Mouse (Mus musculus) thymus, adult 2 months (tissue): Measurements from ENCODE around the gene Tmx2. TPM values are rescaled to one million over a fixed set of nuclear protein-coding genes. Genes with fewer than 3 reads are reported as not detected.
"Not testable (repeated sequence)": the region's sequence is repeated elsewhere in the genome, so short reads cannot be mapped to it uniquely, and the experiment has no call there.

ENCODE experiments used
- DNase-seq: peaks from one replicate; pipeline ENCODE4 v3.0.0; 2021
- H3K27ac ChIP-seq: fragments of 200-500 bp; 2 replicates; pipeline ENCODE4 v1.5.1; 2012; ENCODE audit warnings: low read length, control low read depth; ENCODE audit not compliant: control insufficient read depth, insufficient read depth
- H3K27me3 ChIP-seq: fragments of 200-500 bp; 2 replicates; pipeline ENCODE4 v1.6.1; 2012; ENCODE audit warnings: mild to moderate bottlenecking, low read length, moderate library complexity, mixed read lengths; ENCODE audit not compliant: control insufficient read depth, insufficient read depth
- H3K36me3 ChIP-seq: fragments of 200-500 bp; 2 replicates; pipeline ENCODE4 v1.6.1; 2012; ENCODE audit warnings: mild to moderate bottlenecking, low read length, moderate library complexity; ENCODE audit not compliant: control insufficient read depth, insufficient read depth
- H3K4me1 ChIP-seq: fragments of 200-500 bp; replicated peaks from 2 replicates; pipeline ENCODE4 v1.6.1; 2012; ENCODE audit warnings: low read length; ENCODE audit not compliant: control insufficient read depth, insufficient read depth
- H3K4me3 ChIP-seq: fragments of 200-500 bp; 2 replicates; pipeline ENCODE4 v1.5.1; 2012; ENCODE audit warnings: mild to moderate bottlenecking, low read length, control low read depth, moderate library complexity; ENCODE audit not compliant: control insufficient read depth, insufficient read depth
- CTCF ChIP-seq: fragments of 200-500 bp; IDR thresholded peaks from 2 replicates; pipeline ENCODE4 v1.5.1; 2012; ENCODE audit warnings: mild to moderate bottlenecking, control low read depth, low read length, moderate library complexity, borderline replicate concordance; ENCODE audit not compliant: control insufficient read depth, poor library complexity, insufficient read depth; ENCODE audit errors: extremely low read depth
- POLR2A ChIP-seq: fragments of 200-500 bp; IDR thresholded peaks from 2 replicates; pipeline ENCODE4 v1.6.1; 2012; ENCODE audit warnings: mild to moderate bottlenecking, low read length, control low read depth, moderate library complexity; ENCODE audit not compliant: control insufficient read depth, poor library complexity, insufficient read depth; ENCODE audit errors: extremely low read depth
- WGBS: fragments of 180-500 bp; shearing (Covaris S2); methylation state at CpG from one replicate; pipeline ENCODE4 v1.1.7; 2018; 5-methylcytosine and 5-hydroxymethylcytosine counted together
- polyA plus RNA-seq: library from polyadenylated mRNA; depleted of rRNA; stranded (reverse); fragments of >200 nt; gene quantifications from 2 replicates; pipeline ENCODE4 v1.2.3, GENCODE M21; 2012

Gene Tmx2
- polyA plus RNA-seq, 1 experiment: 53.8 TPM

- TF ChIP-seq POLR2A (no peak), CTCF (0 out of 2 replicates have a peak, but pooled peaks have one; percentile 36)
Measured at GRCm38 (mm10) chr2:84677270-84677967, 1.5 kb downstream of the Tmx2 start.

GRCm38 (mm10) chr2:84671535-84671934 is 7.4 kb downstream of the Tmx2 start:
- H3K27ac ChIP-seq: not testable (repeated sequence)

More at GRCm38 (mm10) chr2:84677270-84677967, 1.5 kb downstream of the Tmx2 start:
- DNase-seq: no peak
- Histone ChIP-seq H3K27ac (0 out of 2 replicates have a peak overlapping the region, but pooled peaks have one; percentile 20), H3K36me3 (peaks cover 4% of the 10 kb centered on the region; the same call in 1 of the 2 replicates), H3K4me3 (peak overlapping the region; percentile 79), H3K4me1 (peaks cover 3% of the 10 kb centered on the region; the same call in 1 of the 2 replicates), H3K27me3 (no peaks in the 10 kb centered on the region)
- WGBS: 10% methylated on average over 22 of the region's 22 CpGs

GRCm38 (mm10) chr2:84670569-84670933 is 8.4 kb downstream of the Tmx2 start, which contains the start of gene Selenoh:
TSS of gene Selenoh (minus strand) at chr2:84670770.
- TF ChIP-seq CTCF (no peak), POLR2A (peak; percentile 66)
- H3K27ac ChIP-seq: no peak within 1 kb of the TSS; the same call in 1 of the 2 replicates
- 0 out of 2 replicates have a peak, but pooled peaks cover 2% of the 10 kb centered on the region for H3K4me1 ChIP-seq
- H3K36me3 ChIP-seq: peaks cover 4% of the 10 kb centered on the region; the same call in 1 of the 2 replicates
- H3K27me3 ChIP-seq: no peaks in the 10 kb centered on the region
- peak; percentile 88 for DNase-seq
- WGBS: under 1% methylated on average over 20 of the region's 20 CpGs
- H3K4me3 ChIP-seq: peak within 1 kb of the TSS; percentile 98

More at GRCm38 (mm10) chr2:84671535-84671934, 7.4 kb downstream of the Tmx2 start:
- not testable (repeated sequence) for H3K4me1 ChIP-seq, DNase-seq, H3K4me3 ChIP-seq, H3K27me3 ChIP-seq, H3K36me3 ChIP-seq
- 89% methylated on average over 4 of the region's 5 CpGs for WGBS

GRCm38 (mm10) chr2:84669828-84670568 is 8.9 kb downstream of the Tmx2 start:
- Histone ChIP-seq H3K4me3 (peak overlapping the region; percentile 98), H3K27me3 (no peaks in the 10 kb centered on the region), H3K36me3 (peaks cover 4% of the 10 kb centered on the region; the same call in 1 of the 2 replicates), H3K27ac (no peak overlapping the region), H3K4me1 (0 out of 2 replicates have a peak, but pooled peaks cover 2% of the 10 kb centered on the region)
- 6% methylated on average over 39 of the region's 39 CpGs for WGBS
- DNase-seq: no peak
- TF ChIP-seq POLR2A (no peak), CTCF (no peak)

- TF ChIP-seq POLR2A: no peak
- no peak for TF ChIP-seq CTCF
- Histone ChIP-seq H3K36me3 (no peaks in the 10 kb centered on the region), H3K4me1 (0 out of 2 replicates have a peak, but pooled peaks cover under 1% of the 10 kb centered on the region), H3K27ac (no peak overlapping the region), H3K4me3 (no peak overlapping the region), H3K27me3 (no peaks in the 10 kb centered on the region)
- DNase-seq: no peak
- 87% methylated on average over 12 of the region's 12 CpGs for WGBS
Measured at GRCm38 (mm10) chr2:84666081-84666480, 12.9 kb downstream of the Tmx2 start.

GRCm38 (mm10) chr2:84662866-84663265 is 16.1 kb downstream of the Tmx2 start:
- Histone ChIP-seq H3K36me3 (no peaks in the 10 kb centered on the region), H3K4me3 (no peak overlapping the region), H3K4me1 (no peaks in the 10 kb centered on the region), H3K27ac (no peak overlapping the region), H3K27me3 (no peaks in the 10 kb centered on the region)
- WGBS: 41% methylated on average over 2 of the region's 2 CpGs
- TF ChIP-seq POLR2A (no peak), CTCF (no peak)
- DNase-seq: peak; percentile 48

- 57% methylated on average over 3 of the region's 3 CpGs for WGBS
- peak; percentile 63 for DNase-seq
Measured at GRCm38 (mm10) chr2:84660253-84660652, 18.7 kb downstream of the Tmx2 start.

More at GRCm38 (mm10) chr2:84660253-84660652, 18.7 kb downstream of the Tmx2 start:
- no peaks in the 10 kb centered on the region for H3K36me3 ChIP-seq
- TF ChIP-seq CTCF (no peak), POLR2A (no peak)
- H3K4me3 ChIP-seq: no peak overlapping the region
- H3K27ac ChIP-seq: no peak overlapping the region
- no peaks in the 10 kb centered on the region for H3K27me3 ChIP-seq
- no peaks in the 10 kb centered on the region for H3K4me1 ChIP-seq
